Mouse (Mus musculus) urinary bladder, postnatal 14 days (tissue): ENCODE data around the gene Map1s.

Experiments used
- DNase-seq: peaks from one replicate; pipeline ENCODE4 v3.0.0; 2021; ENCODE audit warnings: low spot score

Map1s gene

GRCm38 (mm10) chr8:70949847-70950246 lies 44.1 kb downstream of the Map1s start:
- DNase-seq, result no peak

- no peak for DNase-seq
Measured at GRCm38 (mm10) chr8:70960703-70961472, 55.2 kb downstream of the Map1s start.

DNA sequence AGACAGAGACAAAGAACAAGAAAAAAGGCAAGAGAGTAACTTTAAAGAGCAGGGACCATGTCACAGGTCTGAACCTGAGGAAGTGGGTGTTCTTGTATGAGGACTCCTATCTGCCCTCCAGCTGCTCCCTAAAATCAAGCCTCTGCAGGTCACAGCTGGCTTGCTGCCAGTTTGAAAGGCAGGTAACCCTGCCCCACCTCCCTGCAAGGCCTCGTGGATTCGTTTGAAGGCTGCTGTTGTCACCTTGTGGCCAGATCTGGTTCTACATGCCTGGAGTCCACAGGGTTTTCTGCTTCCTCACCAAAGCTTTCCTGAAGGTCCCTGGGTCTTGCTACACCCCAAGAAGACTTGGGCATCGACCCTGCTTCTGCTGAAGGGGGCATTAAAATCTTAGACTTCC lies 58.4 kb downstream of the Map1s start:
- peak; percentile 90 for DNase-seq

- no peak for DNase-seq
Measured at GRCm38 (mm10) chr8:70964861-70965260, 59.1 kb downstream of the Map1s start.
